Mouse (Mus musculus) liver, embryonic 18 days (tissue): Measurements from ENCODE around the gene Itgbl1. TPM values are rescaled to one million over a fixed set of nuclear protein-coding genes. Genes with fewer than 3 reads are reported as not detected.

Experiments
- polyA plus RNA-seq: library from polyadenylated mRNA; depleted of rRNA; stranded (reverse); fragments of >200 nt; gene quantifications from 2 replicates; pipeline ENCODE4 v1.2.3, GENCODE M21; 2012; rRNA removed

The Itgbl1 gene
- polyA plus RNA-seq, result 0.03 and 0.04 TPM in 2 replicates

DNA sequence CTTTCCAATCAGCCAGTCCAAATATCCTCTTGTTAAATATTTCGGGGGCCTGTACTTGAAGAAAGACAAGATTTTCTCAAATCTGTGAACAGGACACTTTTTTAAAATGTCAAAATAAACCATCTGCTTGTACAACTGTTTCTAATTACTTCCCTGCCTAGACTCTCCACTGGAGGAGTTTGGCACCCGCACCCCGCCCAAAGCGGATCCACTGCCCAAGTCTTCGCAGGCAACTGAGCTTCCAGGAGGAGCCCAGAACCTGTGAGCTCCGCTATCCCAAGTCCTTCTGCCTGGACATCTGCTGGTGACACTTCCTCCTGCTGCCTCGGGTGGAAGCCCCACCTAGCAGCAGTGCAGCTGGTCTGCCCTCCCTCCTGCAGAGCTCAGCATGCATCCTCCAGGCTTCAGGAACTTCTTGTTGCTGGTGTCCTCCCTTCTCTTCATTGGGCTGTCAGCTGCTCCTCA, at the start of gene Itgbl1:
TSS of gene Itgbl1 (plus strand) at position 51 of the 465 bp plus-strand sequence.

DNA sequence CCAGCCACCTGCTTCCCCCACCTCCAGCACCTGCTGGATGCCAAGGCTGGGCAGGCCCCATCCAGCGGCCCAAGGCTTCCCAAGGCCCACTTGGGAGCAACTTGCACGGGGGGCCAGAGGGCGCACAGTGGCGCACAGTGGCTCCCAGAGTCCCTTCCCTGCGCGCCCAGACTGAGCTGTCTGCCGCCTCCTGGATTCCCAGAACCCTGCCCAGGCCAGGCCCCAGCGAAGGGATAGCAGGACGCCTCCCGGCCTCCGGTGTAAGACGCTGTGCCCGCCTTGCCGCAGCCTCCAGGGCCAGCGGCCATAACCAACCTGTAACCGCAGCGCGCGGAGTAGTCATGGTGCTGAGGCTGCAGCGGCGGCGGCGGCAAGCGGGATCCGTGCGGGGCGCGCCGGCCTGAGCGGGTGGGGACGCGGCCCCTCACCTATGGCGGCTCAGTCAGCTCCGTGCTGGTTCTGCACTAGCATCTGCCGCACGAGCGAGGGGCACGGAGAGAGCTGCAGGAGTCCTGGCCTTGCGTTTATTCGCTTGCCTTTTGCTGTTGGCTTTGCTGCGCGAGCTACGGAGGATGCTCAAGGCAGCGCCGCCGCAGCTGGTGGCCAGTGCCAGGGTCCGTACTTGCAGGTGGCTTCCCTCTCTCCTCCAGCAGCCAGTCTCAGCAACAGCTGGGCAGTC, 33.1 kb upstream of the Itgbl1 start, which contains the start of gene Nalcn:
TSS of gene Nalcn (minus strand) at position 644 of the 679 bp plus-strand sequence.

Other genes with a start within 250 kb of the Itgbl1 start
- gene Nalcn, start 32.8 kb upstream of the Itgbl1 start, polyA plus RNA-seq, result under 0.01 and 0.01 TPM in 2 replicates